Mouse (Mus musculus) stomach, postnatal 0 days (tissue): ENCODE data around the gene Lime1.

Source experiments
- CTCF ChIP-seq: IDR thresholded peaks from 2 replicates; pipeline ENCODE4 v1.5.1; 2016; ENCODE audit warnings: antibody characterized with exemption, low read depth, mild to moderate bottlenecking, moderate library complexity
- EP300 ChIP-seq: optimal IDR thresholded peaks from 2 replicates; pipeline ENCODE3; 2016; ENCODE audit warnings: antibody characterized with exemption

DNA sequence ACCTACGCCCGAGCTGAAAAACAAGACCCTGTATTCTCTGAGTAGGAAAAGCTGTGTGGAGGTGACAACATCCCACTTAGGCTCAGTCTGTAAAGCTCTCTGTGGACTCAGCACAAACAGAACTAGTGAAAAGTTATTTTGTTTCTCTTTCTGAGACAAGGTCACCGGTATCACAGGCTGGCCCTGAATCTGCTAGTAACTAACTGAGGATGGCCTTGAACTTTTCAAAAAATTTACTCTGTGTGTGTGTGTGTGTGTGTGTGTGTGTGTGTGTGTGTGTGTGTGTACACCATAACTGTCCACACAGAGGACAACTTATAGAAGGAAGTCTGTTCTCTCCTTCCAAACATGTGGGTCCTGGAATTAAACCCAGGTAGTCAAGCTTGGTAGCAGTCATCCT, 14.2 kb downstream of the Lime1 start:
- TF ChIP-seq CTCF (no peak), EP300 (no peak)
